Mouse (Mus musculus): ENCODE measurements around the gene Epdr1.

- TF ChIP-seq POLR2A (IDR thresholded peaks at IDR 0.05; ENCODE audit: control insufficient read depth, low read depth, low read length) (no peak), CTCF (IDR thresholded peaks at IDR 0.05; ENCODE audit: control insufficient read depth, insufficient read depth, insufficient replicate concordance, low read depth, low read length) (no peak)
These were observed 6.7 kb upstream of the Epdr1 start for GRCm38 (mm10) chr13:19626473-19626872.
